Mouse (Mus musculus) bone marrow, adult 2 months (tissue): ENCODE measurements at regions not wholly inside any gene's neighbourhood (a gene's known extent, or its start where the extent isn't known, plus 50 kb on each side); places are given as distances from the start of the nearest gene placed in this dataset.

Experiments
- H3K27ac ChIP-seq: fragments of 200-500 bp; 2 replicates; pipeline ENCODE4 v1.5.1; 2012; ENCODE audit warnings: low read depth, mild to moderate bottlenecking, control low read depth, inconsistent platforms, low read length; ENCODE audit not compliant: control insufficient read depth, poor library complexity, insufficient read depth
- H3K4me1 ChIP-seq: fragments of 200-500 bp; 2 replicates; pipeline ENCODE4 v1.6.1; 2011; ENCODE audit warnings: low read length; ENCODE audit not compliant: control insufficient read depth, insufficient read depth
- H3K4me3 ChIP-seq: fragments of 200-500 bp; replicated peaks from 2 replicates; pipeline ENCODE3; 2011; ENCODE audit warnings: mild to moderate bottlenecking, low read depth, low read length, control low read depth; ENCODE audit not compliant: control insufficient read depth
- CTCF ChIP-seq: fragments of 200-500 bp; IDR thresholded peaks from 2 replicates; pipeline ENCODE4 v1.5.1; 2011; ENCODE audit warnings: low read length, control low read depth; ENCODE audit not compliant: control insufficient read depth, insufficient read depth
- POLR2A ChIP-seq: fragments of 200-500 bp; IDR thresholded peaks from 2 replicates; pipeline ENCODE4 v1.6.1; 2011; ENCODE audit warnings: low read depth, mild to moderate bottlenecking, control low read depth, low read length, borderline replicate concordance; ENCODE audit not compliant: control insufficient read depth
- WGBS: fragments of 180-500 bp; shearing (Covaris S2); methylation state at CpG from one replicate; pipeline ENCODE4 v1.1.7; 2018; 5-methylcytosine and 5-hydroxymethylcytosine counted together

DNA sequence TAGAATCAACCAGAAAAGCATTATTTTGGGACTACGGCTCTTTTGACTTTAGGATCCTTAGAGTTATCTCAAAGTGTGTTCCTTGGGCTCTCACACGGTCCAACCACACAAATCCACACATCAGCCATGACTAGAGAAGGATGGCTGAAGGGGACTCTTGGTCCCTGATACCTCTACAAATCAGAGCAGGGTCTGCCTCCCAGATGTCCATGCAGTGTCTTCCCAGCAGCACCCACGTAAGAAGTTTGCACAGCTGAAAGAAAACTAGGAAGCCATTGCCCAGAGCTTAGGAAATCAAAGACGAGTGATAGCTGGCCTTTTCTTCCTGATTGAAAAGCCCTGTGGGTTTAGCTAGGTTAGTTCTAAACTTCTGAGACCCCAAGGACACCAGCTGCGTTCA lies 84.1 kb downstream of the Gm21962 start:
- 66% methylated on average over 5 of the region's 5 CpGs for WGBS
- Histone ChIP-seq H3K4me1 (no peaks in the 10 kb centered on the region), H3K4me3 (no peak overlapping the region), H3K27ac (no peak overlapping the region)
- no peak for TF ChIP-seq POLR2A

DNA sequence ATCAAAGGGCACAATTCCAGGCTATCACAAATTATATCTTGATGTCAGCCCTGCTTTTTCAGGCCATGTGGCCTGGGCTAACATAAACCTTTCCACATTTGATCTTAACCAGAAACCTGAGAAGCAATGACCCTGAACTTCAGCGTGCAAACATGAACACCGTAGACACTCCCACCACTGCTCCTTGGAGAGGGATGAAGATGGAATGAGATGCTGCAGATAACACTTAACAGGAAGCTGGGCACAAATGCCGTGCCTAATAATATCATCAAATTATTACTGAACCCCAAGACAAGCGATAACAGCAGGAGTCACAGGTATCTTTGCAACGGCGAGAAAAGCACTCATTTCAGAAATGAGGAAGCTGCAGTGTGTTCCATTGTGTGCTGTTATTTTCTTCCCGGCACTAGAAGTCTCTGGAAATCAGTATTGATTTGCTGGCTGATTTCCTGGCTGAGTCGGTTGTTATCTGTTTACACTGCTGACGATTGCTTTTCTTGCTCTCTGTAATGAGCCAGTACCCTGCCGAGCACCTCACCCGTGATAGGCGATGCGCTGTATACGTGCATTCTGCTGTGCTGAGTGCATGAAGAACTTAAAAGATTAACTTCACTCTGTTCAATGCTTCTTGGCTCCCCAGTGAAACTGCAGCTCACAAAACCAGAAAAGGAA lies 91.0 kb downstream of the Gm21962 start:
- H3K4me1 ChIP-seq = no peaks in the 10 kb centered on the region
- H3K27ac ChIP-seq = no peak overlapping the region
- WGBS = 43% methylated on average over 14 of the region's 14 CpGs
- H3K4me3 ChIP-seq = no peak overlapping the region
- no peak for TF ChIP-seq CTCF
- no peak for TF ChIP-seq POLR2A

DNA sequence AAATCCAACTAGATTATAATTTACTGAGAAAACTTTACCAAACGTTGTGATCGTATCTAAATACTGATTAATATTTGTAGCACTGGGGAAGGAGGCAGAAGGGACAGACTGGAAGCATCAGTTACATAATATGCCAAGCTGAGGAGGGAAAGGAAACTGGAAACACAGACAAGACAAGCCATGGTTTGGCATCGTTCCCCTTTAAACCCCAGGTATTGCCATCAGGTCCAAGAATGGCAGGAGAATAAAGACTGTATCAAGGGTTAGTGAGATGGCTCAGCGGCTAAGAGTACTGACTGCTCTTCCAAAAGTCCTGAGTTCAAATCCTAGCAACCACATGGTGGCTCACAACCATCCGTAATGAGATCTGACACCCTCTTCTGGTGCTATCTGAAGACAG lies 92.1 kb downstream of the Gm21962 start:
- Histone ChIP-seq H3K4me3 (no peak overlapping the region), H3K27ac (no peak overlapping the region), H3K4me1 (no peaks in the 10 kb centered on the region)
- no peak for TF ChIP-seq CTCF
- whole genome bisulfite sequencing = 79% methylated on average over 5 of the region's 5 CpGs

DNA sequence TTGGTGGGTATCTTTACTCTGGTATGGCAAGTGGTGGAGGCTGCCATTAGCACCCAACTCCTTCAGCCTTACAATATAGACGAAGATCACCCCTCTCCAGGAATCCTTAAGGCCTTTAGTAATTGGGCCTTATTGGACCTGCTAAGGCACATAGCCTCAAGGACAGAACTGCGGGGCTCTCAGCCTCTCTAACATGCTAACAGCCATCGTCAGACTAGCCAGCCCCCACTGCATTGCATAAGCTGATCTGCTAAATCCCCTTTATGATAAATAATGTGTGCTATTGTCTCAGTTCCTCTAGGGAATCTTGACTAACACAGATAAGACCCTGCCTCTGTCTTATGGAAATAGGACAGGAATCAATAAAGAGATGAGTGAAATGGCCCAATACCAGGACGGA lies 95.7 kb upstream of the H2afz start:
- Histone ChIP-seq H3K27ac (no peak overlapping the region), H3K4me3 (no peak overlapping the region), H3K4me1 (no peaks in the 10 kb centered on the region)
- TF ChIP-seq POLR2A (no peak), CTCF (no peak)
- WGBS = 88% methylated on average over 4 of the region's 4 CpGs

DNA sequence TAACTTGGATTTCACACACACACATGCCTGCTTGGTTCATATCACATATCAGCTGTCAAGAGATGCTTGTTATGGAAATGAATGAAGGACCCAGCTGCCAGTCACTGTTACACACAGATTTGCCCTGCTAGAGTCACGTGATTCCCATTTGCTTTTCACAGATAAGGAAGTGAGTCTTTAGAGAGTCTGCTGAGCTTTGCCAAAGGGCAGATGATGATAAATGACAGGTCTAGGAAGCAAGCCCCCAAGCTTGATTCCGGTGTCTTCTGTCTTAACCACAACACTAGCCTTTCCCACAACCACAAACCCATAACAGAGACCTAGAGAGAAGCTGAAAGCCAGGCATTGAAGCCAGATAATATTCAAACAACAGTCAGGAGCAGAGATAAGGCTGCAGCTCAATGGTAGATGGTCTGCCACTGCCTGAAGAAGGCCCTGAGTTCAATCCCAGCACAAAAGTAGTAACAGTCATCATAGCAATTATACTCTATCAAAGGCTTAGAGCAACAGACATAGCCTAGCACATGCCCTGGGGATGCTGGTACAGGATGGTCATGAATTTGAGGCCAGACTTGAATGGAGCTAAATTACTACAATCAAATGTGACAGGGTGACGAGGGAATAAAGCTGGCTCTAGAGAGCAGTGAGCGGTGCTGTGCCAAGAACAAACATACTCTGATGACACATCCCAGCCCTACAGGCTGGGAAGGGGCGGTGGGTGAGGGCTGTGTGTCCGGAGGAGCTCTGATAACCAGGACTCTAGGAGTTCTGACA lies 89.0 kb upstream of the H2afz start:
- WGBS = 47% methylated on average over 6 of the region's 6 CpGs
- no peaks in the 10 kb centered on the region for H3K4me1 ChIP-seq
- TF ChIP-seq POLR2A = no peak
- TF ChIP-seq CTCF = no peak
- H3K4me3 ChIP-seq = no peak overlapping the region
- H3K27ac ChIP-seq = no peak overlapping the region

DNA sequence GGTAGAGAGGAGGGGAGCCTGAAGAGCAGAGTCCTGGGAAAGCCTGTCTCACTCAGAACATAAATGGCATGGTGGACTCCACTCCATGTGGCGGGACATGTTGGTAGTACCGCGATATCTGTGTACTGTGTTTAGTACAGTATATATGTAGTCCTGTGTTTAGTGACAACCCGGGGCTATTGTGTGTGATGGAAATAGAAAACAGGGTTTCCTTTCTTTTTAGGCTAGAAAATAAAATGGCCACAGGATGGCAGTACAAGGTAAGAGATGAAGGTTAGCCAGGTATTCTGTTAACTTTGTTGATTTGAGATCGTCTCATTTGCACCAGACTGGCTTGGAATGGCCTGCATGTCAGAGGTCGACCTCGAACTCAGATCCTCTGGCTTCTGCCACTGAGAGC lies 86.2 kb upstream of the H2afz start:
- Histone ChIP-seq H3K4me3 (no peak overlapping the region), H3K4me1 (no peaks in the 10 kb centered on the region), H3K27ac (no peak overlapping the region)
- 22% methylated on average over 7 of the region's 7 CpGs for WGBS
- TF ChIP-seq POLR2A = no peak
- TF ChIP-seq CTCF = no peak

DNA sequence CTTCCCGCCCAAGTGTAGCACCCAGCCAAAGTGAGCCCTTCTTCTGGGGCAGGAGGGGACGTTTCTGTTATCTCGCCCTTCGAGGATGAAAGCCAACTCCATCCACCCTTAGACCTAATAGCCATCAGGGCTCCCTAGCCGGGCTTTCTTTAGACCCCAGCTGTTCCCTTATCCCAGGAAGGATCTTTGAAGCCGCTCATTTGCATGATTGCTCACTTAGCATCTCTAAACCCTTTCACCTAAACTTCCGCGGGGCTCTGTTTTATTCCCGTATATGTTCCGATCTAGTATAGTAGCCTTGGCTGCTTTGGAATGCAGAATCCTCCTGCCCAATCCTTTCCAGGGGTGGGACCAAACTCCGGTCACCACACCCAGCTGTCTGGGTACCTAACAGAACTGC lies 84.3 kb upstream of the H2afz start:
- H3K4me1 ChIP-seq = no peaks in the 10 kb centered on the region
- 24% methylated on average over 11 of the region's 11 CpGs for WGBS
- no peak for TF ChIP-seq POLR2A
- TF ChIP-seq CTCF = no peak
- H3K4me3 ChIP-seq = no peak overlapping the region
- H3K27ac ChIP-seq = no peak overlapping the region

DNA sequence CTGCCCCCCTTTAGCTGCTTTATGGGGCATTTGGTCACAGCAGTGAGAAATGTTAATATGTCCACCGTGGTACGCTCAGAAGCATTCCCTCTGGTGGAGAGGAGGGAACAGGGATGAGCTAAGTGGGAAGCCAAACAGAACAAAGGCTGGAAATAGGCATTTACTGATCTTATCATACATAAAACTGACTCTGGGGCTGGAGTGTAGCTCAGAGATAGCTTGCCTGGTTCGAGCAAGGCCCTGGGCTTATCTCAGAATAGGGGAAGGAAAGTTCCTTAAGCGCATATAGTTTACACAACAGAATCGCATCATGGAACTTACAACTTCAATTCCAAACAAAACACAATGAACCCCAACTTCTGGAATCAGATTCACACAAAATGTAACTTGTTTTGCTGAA lies 81.5 kb upstream of the H2afz start:
- Histone ChIP-seq H3K27ac (no peak overlapping the region), H3K4me3 (no peak overlapping the region), H3K4me1 (no peaks in the 10 kb centered on the region)
- no peak for TF ChIP-seq CTCF
- TF ChIP-seq POLR2A = no peak
- WGBS = 64% methylated on average over 5 of the region's 5 CpGs
